ENCODE assay signal across 9 mouse cellular contexts in genomic region chr3:50887002-50887401, GRCm38 (mm10).
DNase-seq lines count a peak whose midpoint lies in the region; ATAC-seq and TF ChIP-seq lines count a peak whose summit lies in the region.
"Had no signal": no experiment of that assay in that cellular context is flagged by ENCODE, and none has a peak within 500 bp of the region (broad histone marks: within the 10 kb centered on the region; RNA-seq: fewer than 3 reads in every experiment).

No protein-coding gene starts in this region.

- H3K36me3 ChIP-seq in lung, embryonic 15.5 days: no peaks in the 10 kb centered on the region
- no peaks in the 10 kb centered on the region for H3K36me3 ChIP-seq in limb, embryonic 10.5 days
- H3K36me3 ChIP-seq: liver, embryonic 15.5 days had no signal

- peak; percentile 28 for DNase-seq in embryo, embryonic 11 days
- no peak for DNase-seq in embryo, embryonic 9.5 days (ENCODE audit: extremely low spot score)
- DNase-seq in lung, adult 2 months: no peak
- DNase-seq in limb, embryonic 10.5 days (ENCODE audit: low spot score): no peak
- DNase-seq in thymus, postnatal 14 days: peak; percentile 82
- no peak for DNase-seq in layer of hippocampus, adult 18-20 months (ENCODE audit: low spot score in 2 of 2)
- no peak for DNase-seq in testis, postnatal 10 days (ENCODE audit: low spot score)

- H3K27ac ChIP-seq in lung, embryonic 15.5 days: no peak overlapping the region
- H3K27ac ChIP-seq in limb, embryonic 10.5 days: peak overlapping the region; percentile 72
- H3K27ac ChIP-seq: liver, embryonic 15.5 days had no signal

- no peak overlapping the region for H3K4me3 ChIP-seq in lung, embryonic 15.5 days
- no peak overlapping the region for H3K4me3 ChIP-seq in lung, adult 2 months (replicated peaks; ENCODE audit: extremely low read depth, low read depth, low read length)
- no peak overlapping the region for H3K4me3 ChIP-seq in limb, embryonic 10.5 days
- H3K4me3 ChIP-seq: liver, embryonic 15.5 days had no signal

- no peaks in the 10 kb centered on the region for H3K27me3 ChIP-seq in lung, embryonic 15.5 days
- H3K27me3 ChIP-seq in limb, embryonic 10.5 days (ENCODE audit: low read depth, poor library complexity, severe bottlenecking): no peaks in the 10 kb centered on the region
- H3K27me3 ChIP-seq: liver, embryonic 15.5 days had no signal

- H3K9ac ChIP-seq in lung, embryonic 15.5 days: no peak overlapping the region
- H3K9ac ChIP-seq: liver, embryonic 15.5 days had no signal

- no peak for TF ChIP-seq CTCF in lung, adult 2 months (IDR thresholded peaks at IDR 0.05; ENCODE audit: insufficient read depth, low read length)

- H3K9me3 ChIP-seq in lung, embryonic 15.5 days: no peaks in the 10 kb centered on the region
- no peaks in the 10 kb centered on the region for H3K9me3 ChIP-seq in limb, embryonic 10.5 days (replicated peaks)
- H3K9me3 ChIP-seq: liver, embryonic 15.5 days had no signal

- H3K4me1 ChIP-seq in lung, embryonic 15.5 days: peaks cover 10% of the 10 kb centered on the region; the same call in 1 of the 2 replicates
- H3K4me1 ChIP-seq in lung, adult 2 months (ENCODE audit: control insufficient read depth, insufficient read depth, low read length): no peaks in the 10 kb centered on the region
- H3K4me1 ChIP-seq in limb, embryonic 10.5 days: peaks cover 8% of the 10 kb centered on the region

- peak overlapping the region; percentile 8; the same call in 1 of the 2 replicates for H3K4me2 ChIP-seq in lung, embryonic 15.5 days
- H3K4me2 ChIP-seq: liver, embryonic 15.5 days had no signal

- 9% methylated on average over 7 of the region's 7 CpGs for WGBS in lung, embryonic 15.5 days
- 10% methylated on average over 7 of the region's 7 CpGs for WGBS in lung, adult 2 months
- 50% methylated on average over 7 of the region's 7 CpGs for WGBS in limb, embryonic 10.5 days

- ATAC-seq in lung, embryonic 15.5 days (ENCODE audit: borderline replicate concordance, extremely low read depth, low FRiP score, low TSS enrichment): no peak

- no peak for TF ChIP-seq POLR2A in lung, adult 2 months (IDR thresholded peaks at IDR 0.05; ENCODE audit: borderline replicate concordance, extremely low read depth, low read depth, low read length)

Comparison
In these comparisons a context has a peak if more than half of its experiments do, and no peak if none do; other contexts are left out.
1. DNase-seq: peak in embryo, embryonic 11 days (single experiment) and thymus, postnatal 14 days (single experiment); none in embryo, embryonic 9.5 days (single experiment), lung, adult 2 months (single experiment), limb, embryonic 10.5 days (single experiment), layer of hippocampus, adult 18-20 months (0 of 2) and testis, postnatal 10 days (single experiment).